Mouse (Mus musculus) c-Kit-positive CD71-positive TER-119-negative erythroid progenitor cells, embryonic 14.5 days (primary cell): Measurements from ENCODE around the gene Hic2.

Experiments used
- DNase-seq: peaks from one replicate; pipeline ENCODE4 v3.0.0-alpha.2; 2013; ENCODE audit warnings: low read depth

Hic2 gene

GRCm38 (mm10) chr16:17233702-17234498, 528 bp downstream of the Hic2 start:
- no peak for DNase-seq

GRCm38 (mm10) chr16:17234499-17234895, 1.1 kb downstream of the Hic2 start:
- no peak for DNase-seq

- DNase-seq: no peak
These were observed 1.7 kb downstream of the Hic2 start for GRCm38 (mm10) chr16:17234916-17235665.

GRCm38 (mm10) chr16:17237634-17238033, 4.3 kb downstream of the Hic2 start:
- DNase-seq: peak; percentile 79

- DNase-seq: no peak
These were observed 6.0 kb downstream of the Hic2 start for GRCm38 (mm10) chr16:17239409-17239808.

GRCm38 (mm10) chr16:17243731-17244130, 10.4 kb downstream of the Hic2 start:
- no peak for DNase-seq

- DNase-seq: no peak
These were observed 11.6 kb downstream of the Hic2 start for GRCm38 (mm10) chr16:17244996-17245395.

- DNase-seq: no peak
These were observed 14.4 kb downstream of the Hic2 start for GRCm38 (mm10) chr16:17247727-17248126.

GRCm38 (mm10) chr16:17249135-17249534, 15.8 kb downstream of the Hic2 start:
- DNase-seq: no peak

- no peak for DNase-seq
These were observed 18.2 kb downstream of the Hic2 start for GRCm38 (mm10) chr16:17251539-17251938.

GRCm38 (mm10) chr16:17252086-17252726, 18.8 kb downstream of the Hic2 start:
- no peak for DNase-seq

- no peak for DNase-seq
These were observed 19.5 kb downstream of the Hic2 start for GRCm38 (mm10) chr16:17252841-17253240.

- DNase-seq: no peak
These were observed 20.7 kb downstream of the Hic2 start for GRCm38 (mm10) chr16:17254005-17254597.

GRCm38 (mm10) chr16:17255270-17255669, 21.9 kb downstream of the Hic2 start:
- DNase-seq: no peak

GRCm38 (mm10) chr16:17257359-17257821, 24.0 kb downstream of the Hic2 start:
- DNase-seq: no peak

- DNase-seq: no peak
These were observed 25.5 kb downstream of the Hic2 start for GRCm38 (mm10) chr16:17258917-17259316.

GRCm38 (mm10) chr16:17261341-17261740, 28.0 kb downstream of the Hic2 start:
- DNase-seq: no peak

- no peak for DNase-seq
These were observed 32.7 kb downstream of the Hic2 start for GRCm38 (mm10) chr16:17266113-17266512.

- no peak for DNase-seq
These were observed 34.6 kb downstream of the Hic2 start for GRCm38 (mm10) chr16:17267937-17268336.

GRCm38 (mm10) chr16:17269872-17270271, 36.5 kb downstream of the Hic2 start:
- DNase-seq: no peak

- no peak for DNase-seq
These were observed 37.8 kb downstream of the Hic2 start for GRCm38 (mm10) chr16:17271124-17271523.

GRCm38 (mm10) chr16:17271856-17272255, 38.5 kb downstream of the Hic2 start:
- DNase-seq: no peak
